Mouse (Mus musculus) thymus, postnatal 10 days (tissue): Measurements from ENCODE around the gene Sppl2c.

Experiments used
- DNase-seq, 2 experiments: peaks; one replicate each; pipeline ENCODE4 v3.0.0; 2021; ENCODE audit warnings: low spot score in 2 of 2

Sppl2c gene

DNA sequence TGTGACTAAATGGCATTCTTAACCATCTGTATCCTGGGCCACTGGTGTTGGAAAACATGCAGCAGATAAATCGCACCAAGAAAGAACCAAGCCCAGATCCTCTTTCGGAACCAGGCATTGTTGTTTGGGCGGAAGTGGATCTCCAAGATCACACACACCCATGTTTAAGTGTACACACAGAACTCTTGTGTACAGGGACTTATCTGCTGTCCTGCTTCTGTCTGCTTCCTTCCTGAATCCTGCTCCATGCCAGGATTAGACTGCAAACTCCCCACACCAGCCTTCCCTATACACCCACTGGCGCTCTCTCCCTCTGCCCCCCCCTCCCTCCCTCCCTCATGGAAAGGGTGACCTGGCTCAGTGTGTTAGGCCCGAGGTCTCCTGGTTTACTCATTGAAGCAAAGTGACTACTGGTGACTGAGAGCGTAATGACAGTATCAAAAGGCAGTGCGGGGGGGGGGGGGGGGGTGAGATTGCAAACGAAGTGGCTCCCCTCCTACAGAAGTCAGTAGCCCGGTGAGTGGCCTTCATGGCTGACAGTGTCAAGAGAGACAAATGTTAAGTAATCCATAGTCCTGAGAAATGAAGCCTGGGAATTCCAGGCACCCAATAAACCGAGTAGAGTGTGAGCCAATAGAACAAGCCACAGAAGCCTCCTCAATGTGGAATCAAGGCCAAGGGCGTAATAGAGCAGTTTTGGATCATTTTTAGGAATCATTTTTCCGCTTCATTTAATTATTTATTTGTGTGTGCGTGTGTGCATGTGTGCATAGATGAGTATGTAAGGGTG lies 52.0 kb downstream of the Sppl2c start:
- no peak for DNase-seq
